Mouse (Mus musculus): Measurements from ENCODE around the gene Smarca2. TPM values are rescaled to one million over a fixed set of nuclear protein-coding genes. Genes with fewer than 3 reads are reported as not detected.

Smarca2 gene
- 24.9 and 37.1 TPM in 2 replicates for total RNA-seq (2015; ENCODE audit: low replicate concordance)
- total RNA-seq (2017; ENCODE audit: low replicate concordance) = 6.8 and 21.5 TPM in 2 replicates

GRCm38 (mm10) chr19:26604755-26605300 is at the start of gene Smarca2:
Gene Smarca2, plus strand, starts transcription at chr19:26605050.
- ATAC-seq (replicated peaks; ENCODE audit: low FRiP score, poor library complexity, severe bottlenecking) = peak; percentile 83

GRCm38 (mm10) chr19:26564850-26565249 is 40.0 kb upstream of the Smarca2 start:
- ATAC-seq (replicated peaks; ENCODE audit: low FRiP score, poor library complexity, severe bottlenecking) = no peak

- no peak for ATAC-seq (replicated peaks; ENCODE audit: low FRiP score, poor library complexity, severe bottlenecking)
Measured at GRCm38 (mm10) chr19:26566109-26566508, 38.7 kb upstream of the Smarca2 start.

GRCm38 (mm10) chr19:26568236-26568635 is 36.6 kb upstream of the Smarca2 start:
- no peak for ATAC-seq (replicated peaks; ENCODE audit: low FRiP score, poor library complexity, severe bottlenecking)

GRCm38 (mm10) chr19:26568941-26569340 is 35.9 kb upstream of the Smarca2 start:
- no peak for ATAC-seq (replicated peaks; ENCODE audit: low FRiP score, poor library complexity, severe bottlenecking)

- no peak for ATAC-seq (replicated peaks; ENCODE audit: low FRiP score, poor library complexity, severe bottlenecking)
Measured at GRCm38 (mm10) chr19:26569461-26569860, 35.4 kb upstream of the Smarca2 start.

- no peak for ATAC-seq (replicated peaks; ENCODE audit: low FRiP score, poor library complexity, severe bottlenecking)
Measured at GRCm38 (mm10) chr19:26579645-26580044, 25.2 kb upstream of the Smarca2 start.

GRCm38 (mm10) chr19:26580061-26580460 is 24.8 kb upstream of the Smarca2 start:
- no peak for ATAC-seq (replicated peaks; ENCODE audit: low FRiP score, poor library complexity, severe bottlenecking)

GRCm38 (mm10) chr19:26594661-26595060 is 10.2 kb upstream of the Smarca2 start:
- ATAC-seq (replicated peaks; ENCODE audit: low FRiP score, poor library complexity, severe bottlenecking) = no peak

- ATAC-seq (replicated peaks; ENCODE audit: low FRiP score, poor library complexity, severe bottlenecking) = no peak
Measured at GRCm38 (mm10) chr19:26601459-26601858, 3.4 kb upstream of the Smarca2 start.

- ATAC-seq (replicated peaks; ENCODE audit: low FRiP score, poor library complexity, severe bottlenecking) = no peak
Measured at GRCm38 (mm10) chr19:26603296-26603860, 1.5 kb upstream of the Smarca2 start.

- no peak for ATAC-seq (replicated peaks; ENCODE audit: low FRiP score, poor library complexity, severe bottlenecking)
Measured at GRCm38 (mm10) chr19:26603906-26604754, 720 bp upstream of the Smarca2 start.

GRCm38 (mm10) chr19:26605438-26606320 is 829 bp downstream of the Smarca2 start:
- no peak for ATAC-seq (replicated peaks; ENCODE audit: low FRiP score, poor library complexity, severe bottlenecking)

GRCm38 (mm10) chr19:26606321-26607155 is 1.7 kb downstream of the Smarca2 start:
- no peak for ATAC-seq (replicated peaks; ENCODE audit: low FRiP score, poor library complexity, severe bottlenecking)

- ATAC-seq (replicated peaks; ENCODE audit: low FRiP score, poor library complexity, severe bottlenecking) = no peak
Measured at GRCm38 (mm10) chr19:26607156-26607536, 2.3 kb downstream of the Smarca2 start.

- ATAC-seq (replicated peaks; ENCODE audit: low FRiP score, poor library complexity, severe bottlenecking) = no peak
Measured at GRCm38 (mm10) chr19:26607551-26608433, 2.9 kb downstream of the Smarca2 start.

- ATAC-seq (replicated peaks; ENCODE audit: low FRiP score, poor library complexity, severe bottlenecking) = no peak
Measured at GRCm38 (mm10) chr19:26608434-26608812, 3.6 kb downstream of the Smarca2 start.

GRCm38 (mm10) chr19:26609637-26610036 is 4.8 kb downstream of the Smarca2 start:
- no peak for ATAC-seq (replicated peaks; ENCODE audit: low FRiP score, poor library complexity, severe bottlenecking)
